Comparison of ENCODE assay signal across 11 mouse cellular contexts in the genomic region with DNA sequence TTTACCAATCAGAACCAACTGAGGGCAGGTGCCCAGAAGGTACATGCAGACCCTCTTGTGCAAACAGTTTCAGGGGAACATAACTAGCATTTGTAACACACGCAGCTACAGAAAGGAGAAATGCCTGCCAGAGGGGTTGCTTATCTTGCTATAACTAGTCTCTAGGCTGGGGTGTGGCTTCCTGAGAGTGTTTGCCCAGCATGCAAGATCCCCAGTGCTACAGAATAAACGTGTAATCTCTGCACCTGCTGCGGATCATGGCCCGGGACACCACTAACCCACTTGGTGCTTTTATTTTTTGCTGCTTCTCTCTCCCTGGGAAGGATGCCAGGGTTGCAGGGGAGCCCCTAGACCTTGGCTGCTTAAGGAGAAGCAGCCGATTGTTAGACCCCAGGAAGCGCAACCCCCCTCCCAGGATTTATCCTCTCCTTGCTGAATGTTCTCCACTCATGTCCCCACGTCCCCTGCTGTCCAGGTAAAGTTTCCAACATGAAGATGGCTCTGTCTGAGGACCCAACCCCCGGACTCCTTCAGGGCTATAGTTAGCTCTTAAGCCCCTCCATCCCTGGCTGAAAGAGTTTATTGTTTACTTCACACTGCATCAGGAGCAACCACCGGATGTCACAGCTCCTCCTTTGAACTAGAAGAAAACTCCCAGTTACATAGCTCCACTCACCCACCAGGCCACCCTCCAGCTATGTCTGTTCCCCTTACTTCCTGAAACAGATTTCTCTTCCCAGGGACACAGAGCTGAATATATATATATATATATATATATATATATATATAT. TPM values are rescaled to one million over a fixed set of nuclear protein-coding genes. Genes with fewer than 3 reads are reported as not detected.
DNase-seq lines count a peak whose midpoint lies in the region; ATAC-seq lines count a peak whose summit lies in the region.
"Had no signal": no experiment of that assay in that cellular context is flagged by ENCODE, and none has a peak within 500 bp of the region (broad histone marks: within the 10 kb centered on the region; RNA-seq: fewer than 3 reads in every experiment).

No protein-coding gene starts in this region.

- DNase-seq in hindbrain, embryonic 10.5 days (ENCODE audit: low spot score): no peak
- DNase-seq in hindbrain, embryonic 14.5 days (ENCODE audit: low spot score): no peak
- DNase-seq in thymus, postnatal 0 days (ENCODE audit: low spot score): peak; percentile 53
- no peak for DNase-seq in frontal cortex, postnatal 36 days (ENCODE audit: low spot score in 2 of 2)
- no peak for DNase-seq in left cerebral cortex, adult 8-10 months (ENCODE audit: low spot score in 2 of 2)
- DNase-seq in cerebellum, postnatal 25 days: no peak
- DNase-seq: right cerebral cortex, postnatal 25 days had no signal

- H3K4me2 ChIP-seq in hindbrain, embryonic 14.5 days (replicated peaks): no peak overlapping the region
- H3K4me2 ChIP-seq in heart, embryonic 13.5 days: peak overlapping the region; percentile 47
- no peak overlapping the region for H3K4me2 ChIP-seq in lung, embryonic 16.5 days (ENCODE audit: low read depth, low read length)
- H3K4me2 ChIP-seq: embryonic facial prominence, embryonic 12.5 days; limb, embryonic 12.5 days had no signal

- H3K36me3 ChIP-seq in hindbrain, embryonic 10.5 days: no peaks in the 10 kb centered on the region
- no peaks in the 10 kb centered on the region for H3K36me3 ChIP-seq in hindbrain, embryonic 14.5 days (replicated peaks; ENCODE audit: control insufficient read depth, insufficient read depth)
- peaks cover 48% of the 10 kb centered on the region for H3K36me3 ChIP-seq in heart, embryonic 13.5 days
- no peaks in the 10 kb centered on the region for H3K36me3 ChIP-seq in lung, embryonic 16.5 days (ENCODE audit: control insufficient read depth, insufficient read depth, low read length)
- H3K36me3 ChIP-seq: embryonic facial prominence, embryonic 12.5 days; limb, embryonic 12.5 days had no signal

- H3K9me3 ChIP-seq in hindbrain, embryonic 10.5 days: no peaks in the 10 kb centered on the region
- no peaks in the 10 kb centered on the region for H3K9me3 ChIP-seq in hindbrain, embryonic 14.5 days (ENCODE audit: control insufficient read depth, low read length)
- H3K9me3 ChIP-seq in heart, embryonic 13.5 days: no peaks in the 10 kb centered on the region
- H3K9me3 ChIP-seq in lung, embryonic 16.5 days (ENCODE audit: control insufficient read depth, low read length): no peaks in the 10 kb centered on the region
- H3K9me3 ChIP-seq: embryonic facial prominence, embryonic 12.5 days; limb, embryonic 12.5 days had no signal

- H3K27me3 ChIP-seq in hindbrain, embryonic 10.5 days (ENCODE audit: insufficient read depth, poor library complexity, severe bottlenecking): no peaks in the 10 kb centered on the region
- no peaks in the 10 kb centered on the region for H3K27me3 ChIP-seq in hindbrain, embryonic 14.5 days (ENCODE audit: control insufficient read depth, insufficient read depth, low read length)
- H3K27me3 ChIP-seq in heart, embryonic 13.5 days (replicated peaks): no peaks in the 10 kb centered on the region
- no peaks in the 10 kb centered on the region for H3K27me3 ChIP-seq in lung, embryonic 16.5 days (ENCODE audit: control insufficient read depth, insufficient read depth, low read depth, low read length)
- H3K27me3 ChIP-seq: embryonic facial prominence, embryonic 12.5 days; limb, embryonic 12.5 days had no signal

- no peak overlapping the region for H3K9ac ChIP-seq in hindbrain, embryonic 14.5 days
- peak overlapping the region; percentile 63 for H3K9ac ChIP-seq in heart, embryonic 13.5 days
- no peak overlapping the region; the same call in 1 of the 2 replicates for H3K9ac ChIP-seq in lung, embryonic 16.5 days (ENCODE audit: low read length)
- H3K9ac ChIP-seq: embryonic facial prominence, embryonic 12.5 days; limb, embryonic 12.5 days had no signal

- H3K4me3 ChIP-seq in hindbrain, embryonic 10.5 days: no peak overlapping the region
- H3K4me3 ChIP-seq in hindbrain, embryonic 14.5 days (replicated peaks; ENCODE audit: low read length): no peak overlapping the region
- H3K4me3 ChIP-seq in heart, embryonic 13.5 days: peak overlapping the region; percentile 10; the same call in 1 of the 2 replicates
- no peak overlapping the region for H3K4me3 ChIP-seq in lung, embryonic 16.5 days (ENCODE audit: low read length)
- H3K4me3 ChIP-seq: embryonic facial prominence, embryonic 12.5 days; limb, embryonic 12.5 days had no signal

- 0 out of 2 replicates have a peak overlapping the region, but pooled peaks have one; percentile 40 for H3K27ac ChIP-seq in hindbrain, embryonic 10.5 days
- H3K27ac ChIP-seq in hindbrain, embryonic 14.5 days: no peak overlapping the region
- H3K27ac ChIP-seq in heart, embryonic 13.5 days (replicated peaks): peak overlapping the region; percentile 79
- peak overlapping the region; percentile 84 for H3K27ac ChIP-seq in lung, embryonic 16.5 days (ENCODE audit: low read length)
- H3K27ac ChIP-seq: embryonic facial prominence, embryonic 12.5 days had no signal

- H3K4me1 ChIP-seq in hindbrain, embryonic 10.5 days (replicated peaks): peaks cover 32% of the 10 kb centered on the region
- no peaks in the 10 kb centered on the region; the same call in 1 of the 2 replicates for H3K4me1 ChIP-seq in hindbrain, embryonic 14.5 days (replicated peaks; ENCODE audit: control insufficient read depth, insufficient read depth, low read length)
- peaks cover 79% of the 10 kb centered on the region for H3K4me1 ChIP-seq in heart, embryonic 13.5 days
- peaks cover 30% of the 10 kb centered on the region for H3K4me1 ChIP-seq in lung, embryonic 16.5 days (replicated peaks; ENCODE audit: control insufficient read depth, insufficient read depth, low read length)

- WGBS in hindbrain, embryonic 10.5 days: 61% methylated on average over 9 of the region's 9 CpGs
- WGBS in hindbrain, embryonic 14.5 days: 50% methylated on average over 9 of the region's 9 CpGs
- WGBS in heart, embryonic 13.5 days: 23% methylated on average over 9 of the region's 9 CpGs
- WGBS in lung, embryonic 16.5 days: 22% methylated on average over 9 of the region's 9 CpGs

- no peak for ATAC-seq in hindbrain, embryonic 14.5 days (ENCODE audit: low FRiP score)
- ATAC-seq in heart, embryonic 13.5 days (ENCODE audit: extremely low read depth, insufficient number of reproducible peaks, low FRiP score, low TSS enrichment): no peak
- peak; percentile 74 for ATAC-seq in lung, embryonic 16.5 days (ENCODE audit: low read depth)

RNA-seq across cellular contexts. Expression of a gene that starts 6.7 kb away (rescaled TPM):
- 0.98 and 1.4 TPM in 2 replicates for polyA plus RNA-seq in hindbrain, embryonic 10.5 days (2016; fragmentation: Nextera tagmentation; extraction: Ambion mirVana)
- polyA plus RNA-seq in hindbrain, embryonic 14.5 days (2014; fragmentation: Nextera tagmentation; extraction: Ambion mirVana): 0.52 and 0.63 TPM in 2 replicates
- polyA plus RNA-seq in heart, embryonic 13.5 days (2015; fragmentation: Nextera tagmentation; extraction: Ambion mirVana): 182 and 204 TPM in 2 replicates
- 9.9 and 10.5 TPM in 2 replicates for polyA plus RNA-seq in lung, embryonic 16.5 days (2015; fragmentation: Nextera tagmentation; extraction: Ambion mirVana)
- polyA plus RNA-seq in thymus, postnatal 0 days (2015; fragmentation: Nextera tagmentation; extraction: Ambion mirVana): 0.86 and 1.6 TPM in 2 replicates
- total RNA-seq in left cerebral cortex, adult 8-10 months (2022): under 1 TPM in 1 of 4 experiments, not detected in 3; 0.52 TPM

RNA-seq across cellular contexts. Expression of a gene that starts 16.2 kb away (rescaled TPM):
- 81.8 and 99.4 TPM in 2 replicates for polyA plus RNA-seq in hindbrain, embryonic 10.5 days (2016; fragmentation: Nextera tagmentation; extraction: Ambion mirVana)
- polyA plus RNA-seq in hindbrain, embryonic 14.5 days (2014; fragmentation: Nextera tagmentation; extraction: Ambion mirVana): 36.2 and 36.3 TPM in 2 replicates
- polyA plus RNA-seq in heart, embryonic 13.5 days (2015; fragmentation: Nextera tagmentation; extraction: Ambion mirVana): 44.3 and 44.6 TPM in 2 replicates
- polyA plus RNA-seq in lung, embryonic 16.5 days (2015; fragmentation: Nextera tagmentation; extraction: Ambion mirVana): 67.8 and 68.4 TPM in 2 replicates
- 71.0 and 73.3 TPM in 2 replicates for polyA plus RNA-seq in thymus, postnatal 0 days (2015; fragmentation: Nextera tagmentation; extraction: Ambion mirVana)
- total RNA-seq in left cerebral cortex, adult 8-10 months (2022): 10 to 100 TPM; 15.1 to 16.4 (median 15.8) TPM

RNA-seq across cellular contexts. Expression of a gene that starts 16.3 kb away (rescaled TPM):
- polyA plus RNA-seq in hindbrain, embryonic 10.5 days (2016; fragmentation: Nextera tagmentation; extraction: Ambion mirVana): 19.2 and 19.5 TPM in 2 replicates
- 16.4 and 16.5 TPM in 2 replicates for polyA plus RNA-seq in hindbrain, embryonic 14.5 days (2014; fragmentation: Nextera tagmentation; extraction: Ambion mirVana)
- polyA plus RNA-seq in heart, embryonic 13.5 days (2015; fragmentation: Nextera tagmentation; extraction: Ambion mirVana): 9.9 and 10.5 TPM in 2 replicates
- polyA plus RNA-seq in lung, embryonic 16.5 days (2015; fragmentation: Nextera tagmentation; extraction: Ambion mirVana): 18.1 and 19.7 TPM in 2 replicates
- polyA plus RNA-seq in thymus, postnatal 0 days (2015; fragmentation: Nextera tagmentation; extraction: Ambion mirVana): 13.3 and 15.2 TPM in 2 replicates
- 10 to 100 TPM; 20.6 to 29.3 (median 24.4) TPM for total RNA-seq in left cerebral cortex, adult 8-10 months (2022)

RNA-seq across cellular contexts. Expression of a gene that starts 25.3 kb away (rescaled TPM):
- polyA plus RNA-seq in hindbrain, embryonic 10.5 days (2016; fragmentation: Nextera tagmentation; extraction: Ambion mirVana): 0.26 and 0.96 TPM in 2 replicates
- 1.0 and 1.2 TPM in 2 replicates for polyA plus RNA-seq in hindbrain, embryonic 14.5 days (2014; fragmentation: Nextera tagmentation; extraction: Ambion mirVana)
- polyA plus RNA-seq in heart, embryonic 13.5 days (2015; fragmentation: Nextera tagmentation; extraction: Ambion mirVana): 8.8 and 9.0 TPM in 2 replicates
- polyA plus RNA-seq in lung, embryonic 16.5 days (2015; fragmentation: Nextera tagmentation; extraction: Ambion mirVana): 2.6 and 3.2 TPM in 2 replicates
- polyA plus RNA-seq in thymus, postnatal 0 days (2015; fragmentation: Nextera tagmentation; extraction: Ambion mirVana): 0.17 TPM in 1 of 2 replicates, not detected in the other
- total RNA-seq in left cerebral cortex, adult 8-10 months (2022): not detected

RNA-seq across cellular contexts. Expression of a gene that starts 28.7 kb away (rescaled TPM):
- polyA plus RNA-seq in hindbrain, embryonic 10.5 days (2016; fragmentation: Nextera tagmentation; extraction: Ambion mirVana): 0.07 and 0.56 TPM in 2 replicates
- polyA plus RNA-seq in hindbrain, embryonic 14.5 days (2014; fragmentation: Nextera tagmentation; extraction: Ambion mirVana): 0.37 and 0.42 TPM in 2 replicates
- polyA plus RNA-seq in heart, embryonic 13.5 days (2015; fragmentation: Nextera tagmentation; extraction: Ambion mirVana): 0.23 and 0.24 TPM in 2 replicates
- polyA plus RNA-seq in lung, embryonic 16.5 days (2015; fragmentation: Nextera tagmentation; extraction: Ambion mirVana): 2.7 and 3.6 TPM in 2 replicates
- polyA plus RNA-seq in thymus, postnatal 0 days (2015; fragmentation: Nextera tagmentation; extraction: Ambion mirVana): 17.2 and 21.6 TPM in 2 replicates
- total RNA-seq in left cerebral cortex, adult 8-10 months (2022): under 1 TPM; 0.22 to 0.67 (median 0.31) TPM

Comparison
In these comparisons a context has a peak if more than half of its experiments do, and no peak if none do; other contexts are left out.
1. RNA of a gene that starts 6.7 kb away (polyA plus RNA-seq): 182 to 204 TPM in heart, embryonic 13.5 days; 9.9 to 10.5 TPM in lung, embryonic 16.5 days, 0.86 to 1.6 TPM in thymus, postnatal 0 days, 0.98 to 1.4 TPM in hindbrain, embryonic 10.5 days and 0.52 to 0.63 TPM in hindbrain, embryonic 14.5 days; every median in the first group is over 10 times any median in the second.